In the genomic region with DNA sequence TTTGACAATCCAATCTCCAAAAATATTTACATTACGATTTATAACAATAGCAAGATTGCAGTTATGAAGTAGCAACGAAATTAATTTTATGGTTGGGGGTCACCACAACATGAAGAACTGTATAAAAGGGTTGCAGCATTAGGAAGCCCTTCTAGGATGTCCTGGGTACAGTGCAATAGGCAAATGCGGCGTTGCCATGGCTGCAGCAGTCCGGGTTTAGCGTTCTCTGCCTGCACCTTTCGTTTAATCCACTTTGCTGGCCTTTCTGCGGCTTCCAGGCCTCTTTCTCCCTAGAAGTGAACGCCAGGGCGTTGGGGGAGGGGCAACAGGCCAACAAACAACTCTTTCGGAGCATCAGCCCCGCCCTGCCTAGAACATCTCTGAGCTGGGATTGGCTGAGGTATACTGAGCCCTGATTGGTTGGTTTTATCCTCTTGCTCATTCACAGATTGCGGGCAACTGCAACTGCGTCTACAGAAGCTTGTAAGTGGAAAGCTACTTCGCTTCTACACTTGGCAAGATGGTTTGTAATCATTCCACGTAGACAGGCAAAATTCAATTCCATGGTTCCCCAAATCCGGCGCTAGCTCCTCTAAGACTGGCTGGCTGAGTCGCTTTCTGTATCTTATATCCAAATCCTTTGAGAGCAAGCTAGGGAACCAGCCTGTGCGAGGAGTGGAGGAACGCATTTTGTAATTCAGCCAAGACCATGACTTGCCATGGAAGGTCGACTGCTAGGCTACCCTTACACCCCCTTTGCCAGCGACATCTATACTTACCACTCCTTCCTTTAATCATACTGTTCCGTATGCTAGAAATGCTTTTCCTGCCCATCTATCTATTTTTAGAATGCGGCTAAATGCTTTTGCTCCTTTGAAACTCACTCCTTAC, we compare ENCODE assay signal across 8 mouse cellular contexts. TPM values are rescaled to one million over a fixed set of nuclear protein-coding genes. Genes with fewer than 3 reads are reported as not detected.
DNase-seq lines count a peak whose midpoint lies in the region; ATAC-seq lines count a peak whose summit lies in the region.

No protein-coding gene starts in this region.

- peaks cover 23% of the 10 kb centered on the region for H3K36me3 ChIP-seq in intestine, embryonic 14.5 days (ENCODE audit: control insufficient read depth, insufficient read depth, low read length)

- H3K4me3 ChIP-seq in intestine, embryonic 14.5 days (ENCODE audit: low read depth, low read length), result peak overlapping the region; percentile 25

- peak; percentile 92 for ATAC-seq in intestine, embryonic 14.5 days (replicated peaks; ENCODE audit: low FRiP score, low TSS enrichment, low read depth)
- ATAC-seq in megakaryocyte, adult 5-6 weeks (ENCODE audit: poor library complexity, severe bottlenecking), result peak; percentile 94

- peak overlapping the region; percentile 50 for H3K4me2 ChIP-seq in intestine, embryonic 14.5 days (ENCODE audit: low read length)

- DNase-seq in adrenal gland, adult 8-10 months, result peak; percentile 92
- DNase-seq in embryo, embryonic 11.5 days (ENCODE audit: low read depth, low spot score), result peak; percentile 90
- peak; percentile 83 to 93 for DNase-seq in gastrocnemius, postnatal 36 days
- DNase-seq in intestine, embryonic 14.5 days (ENCODE audit: low spot score), result peak; percentile 89
- DNase-seq in left cerebral cortex, adult 9 months (ENCODE audit: low spot score in 2 of 2), result peak; percentile 71 to 90
- DNase-seq in right cerebral cortex, adult 18-20 months, result peak; percentile 94
- peak; percentile 62 to 85 for DNase-seq in urinary bladder, adult 18-20 months (ENCODE audit: low spot score in 2 of 2)

- H3K9me3 ChIP-seq in intestine, embryonic 14.5 days (ENCODE audit: control insufficient read depth, low read length), result no peaks in the 10 kb centered on the region

- peaks cover 11% of the 10 kb centered on the region for H3K4me1 ChIP-seq in intestine, embryonic 14.5 days (replicated peaks; ENCODE audit: control insufficient read depth, insufficient read depth, low read length)

- no peaks in the 10 kb centered on the region for H3K27me3 ChIP-seq in intestine, embryonic 14.5 days (replicated peaks; ENCODE audit: control insufficient read depth, insufficient read depth, low read length)

- H3K27ac ChIP-seq in intestine, embryonic 14.5 days (ENCODE audit: low read depth), result peak overlapping the region; percentile 10; the same call in 1 of the 2 replicates

- WGBS in intestine, embryonic 14.5 days, result 6% methylated on average over 25 of the region's 25 CpGs

- intact Hi-C loops in gastrocnemius, postnatal 36 days (cut with DNase I), result no loop called here

- H3K9ac ChIP-seq in intestine, embryonic 14.5 days (ENCODE audit: low read length), result 0 out of 2 replicates have a peak overlapping the region, but pooled peaks have one; percentile 21

RNA-seq across cellular contexts. Expression of gene Cuedc1, which starts 10.9 kb away (rescaled TPM):
- 100 to 1,000 TPM in 2 of 4 experiments, 10 to 100 TPM in 2; 46.1 to 114 (median 84.3) TPM for total RNA-seq in adrenal gland, adult 8-10 months (2022)
- 10 to 100 TPM; 80.3 to 96.9 TPM for total RNA-seq in gastrocnemius, postnatal 36 days (2021)
- 16.7 and 16.9 TPM in 2 replicates for polyA plus RNA-seq in intestine, embryonic 14.5 days (2014; fragmentation: Nextera tagmentation; extraction: Ambion mirVana)
- total RNA-seq in megakaryocyte, adult 5-6 weeks (2015), result 0.67 and 0.73 TPM in 2 replicates
- total RNA-seq in megakaryocyte, adult 5-6 weeks (2017), result 1.3 and 2.2 TPM in 2 replicates

RNA-seq across cellular contexts. Expression of gene Vezf1, which starts 18.9 kb away (rescaled TPM):
- total RNA-seq in adrenal gland, adult 8-10 months (2022), result 10 to 100 TPM; 42.1 to 71.0 (median 59.4) TPM
- total RNA-seq in gastrocnemius, postnatal 36 days (2021), result 10 to 100 TPM; 50.0 to 71.2 TPM
- 40.0 and 43.0 TPM in 2 replicates for polyA plus RNA-seq in intestine, embryonic 14.5 days (2014; fragmentation: Nextera tagmentation; extraction: Ambion mirVana)
- 46.4 and 55.3 TPM in 2 replicates for total RNA-seq in megakaryocyte, adult 5-6 weeks (2015)
- 22.6 and 25.0 TPM in 2 replicates for total RNA-seq in megakaryocyte, adult 5-6 weeks (2017)

RNA-seq across cellular contexts. Expression of gene Srsf1, which starts 39.8 kb away (rescaled TPM):
- total RNA-seq in adrenal gland, adult 8-10 months (2022), result 100 to 1,000 TPM; 230 to 311 (median 252) TPM
- total RNA-seq in gastrocnemius, postnatal 36 days (2021), result 10 to 100 TPM; 54.4 to 60.2 TPM
- 334 and 353 TPM in 2 replicates for polyA plus RNA-seq in intestine, embryonic 14.5 days (2014; fragmentation: Nextera tagmentation; extraction: Ambion mirVana)
- total RNA-seq in megakaryocyte, adult 5-6 weeks (2015), result 146 and 156 TPM in 2 replicates
- total RNA-seq in megakaryocyte, adult 5-6 weeks (2017), result 369 and 388 TPM in 2 replicates

Comparison
In these comparisons a context has a peak if more than half of its experiments do, and no peak if none do; other contexts are left out.
1. Peak in every context shown above with its lines: DNase-seq, ATAC-seq, H3K4me3 ChIP-seq and H3K27ac ChIP-seq.
2. RNA of gene Cuedc1, which starts 10.9 kb away (total RNA-seq): 46.1 to 114 TPM in adrenal gland, adult 8-10 months and 80.3 to 96.9 TPM in gastrocnemius, postnatal 36 days; 0.67 to 2.2 TPM in megakaryocyte, adult 5-6 weeks; every median in the first group is over 10 times any median in the second.